Mouse (Mus musculus): ENCODE results near the gene Ilvbl.

DNA sequence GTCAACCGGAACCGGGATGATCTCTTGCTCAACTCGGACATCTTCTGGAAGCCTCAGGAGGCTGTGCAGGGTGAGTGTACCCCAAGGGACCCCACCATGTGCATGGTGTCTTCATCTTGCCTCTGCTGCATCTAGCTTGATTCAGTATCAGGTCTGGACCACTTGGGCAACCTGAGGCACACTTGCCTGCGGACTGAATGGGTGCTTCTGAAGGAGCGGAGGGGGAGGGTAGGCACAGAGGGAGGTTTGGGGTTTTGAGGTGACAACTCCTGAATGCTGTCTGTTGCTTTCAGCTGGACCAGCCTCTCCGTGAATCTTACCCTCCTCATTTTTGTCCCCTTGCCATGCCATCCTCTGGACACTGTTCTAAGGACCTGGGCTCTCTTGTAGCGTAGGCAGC lies 7.0 kb downstream of the Ilvbl start:
- TF ChIP-seq TAL1 (IDR thresholded peaks at IDR 0.05; ENCODE audit: low read length) (no peak), GATA1 (IDR thresholded peaks at IDR 0.05; ENCODE audit: low read length) (no peak)

All from erythroblast, embryonic 14.5 days (primary cell).